Mouse (Mus musculus): ENCODE data around the gene Prss32. TPM values are rescaled to one million over a fixed set of nuclear protein-coding genes. Genes with fewer than 3 reads are reported as not detected.
A peak's percentile ranks its signal among the peaks of the same experiment; 100 is the strongest.

Gene Prss32
- polyA plus RNA-seq, 1 experiment, result not detected

DNA sequence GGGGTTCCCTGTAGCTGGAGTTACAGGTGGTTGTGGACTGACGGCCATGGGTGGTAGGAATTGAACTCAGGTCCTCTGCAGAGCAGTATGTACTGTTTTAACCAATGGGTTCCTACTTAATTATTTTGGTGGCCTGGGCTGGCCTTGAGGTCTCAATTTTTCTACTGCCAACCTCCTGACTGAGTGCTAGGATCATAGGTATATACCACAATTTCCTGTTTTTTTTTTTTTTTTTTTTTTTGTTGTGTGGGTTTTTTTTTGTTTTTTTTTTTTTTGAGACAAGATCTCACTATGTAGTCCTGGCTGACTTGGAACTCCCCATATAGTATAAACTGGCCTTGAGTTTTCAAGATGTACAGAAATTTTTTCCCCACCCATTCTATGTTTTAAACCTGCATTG, 12.5 kb upstream of the Prss32 start:
- H3K4me3 ChIP-seq (ENCODE audit: insufficient read depth, low read length), result no peak overlapping the region

DNA sequence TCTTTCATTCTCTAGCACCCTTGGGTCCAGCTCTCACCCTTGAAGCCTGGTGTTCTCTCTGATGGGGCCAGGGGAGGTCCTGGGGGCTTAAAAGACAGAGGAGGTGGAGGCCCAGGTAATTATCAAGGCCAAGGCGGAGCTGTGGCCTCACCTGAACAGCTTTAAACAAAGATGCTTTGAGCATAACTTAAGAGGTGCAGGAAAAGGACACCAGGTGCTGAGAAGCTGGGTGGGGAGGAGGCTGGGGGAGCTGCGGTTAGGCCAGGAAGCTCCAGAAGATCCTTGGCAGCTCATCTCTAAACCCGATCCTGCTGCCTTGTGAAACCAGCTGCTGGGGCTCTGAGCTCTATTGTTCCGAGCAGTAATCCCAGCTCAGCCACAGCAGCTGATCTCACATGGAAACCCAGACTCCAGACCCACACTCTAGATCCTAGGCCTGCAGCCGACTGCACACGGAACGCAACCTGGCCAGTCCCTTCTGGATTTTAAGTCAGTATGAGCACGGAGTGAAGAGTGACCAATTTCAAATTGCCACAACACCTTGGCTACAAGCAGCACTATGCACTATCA, 7.6 kb upstream of the Prss32 start, which contains the start of gene Prss33:
TSS of gene Prss33 (minus strand) at position 51 of the 570 bp plus-strand sequence.
- H3K4me3 ChIP-seq (ENCODE audit: insufficient read depth, low read length), result no peak within 1 kb of the TSS
- TF ChIP-seq POLR2A (IDR thresholded peaks at IDR 0.05; ENCODE audit: low read depth, low read length) (no peak), CTCF (IDR thresholded peaks at IDR 0.05; ENCODE audit: borderline replicate concordance, insufficient read depth, low read length) (no peak)
- no peaks in the 10 kb centered on the region for H3K4me1 ChIP-seq (ENCODE audit: control insufficient read depth, insufficient read depth, low read length)
- H3K27ac ChIP-seq (ENCODE audit: insufficient read depth, low read length), result no peak within 1 kb of the TSS

More for the DNA sequence above, 12.5 kb upstream of the Prss32 start:
- Histone ChIP-seq H3K27ac (ENCODE audit: insufficient read depth, low read length) (no peak overlapping the region), H3K4me1 (ENCODE audit: control insufficient read depth, insufficient read depth, low read length) (peaks cover 7% of the 10 kb centered on the region)
- TF ChIP-seq POLR2A (IDR thresholded peaks at IDR 0.05; ENCODE audit: low read depth, low read length), result no peak
- no peak for TF ChIP-seq CTCF (IDR thresholded peaks at IDR 0.05; ENCODE audit: borderline replicate concordance, insufficient read depth, low read length)

GRCm38 (mm10) chr17:23841145-23841544, 2.5 kb upstream of the Prss32 start:
- Histone ChIP-seq H3K4me3 (ENCODE audit: insufficient read depth, low read length) (no peak overlapping the region), H3K27ac (ENCODE audit: insufficient read depth, low read length) (no peak overlapping the region), H3K4me1 (ENCODE audit: control insufficient read depth, insufficient read depth, low read length) (no peaks in the 10 kb centered on the region)
- TF ChIP-seq CTCF (IDR thresholded peaks at IDR 0.05; ENCODE audit: borderline replicate concordance, insufficient read depth, low read length) (no peak), POLR2A (IDR thresholded peaks at IDR 0.05; ENCODE audit: low read depth, low read length) (no peak)

DNA sequence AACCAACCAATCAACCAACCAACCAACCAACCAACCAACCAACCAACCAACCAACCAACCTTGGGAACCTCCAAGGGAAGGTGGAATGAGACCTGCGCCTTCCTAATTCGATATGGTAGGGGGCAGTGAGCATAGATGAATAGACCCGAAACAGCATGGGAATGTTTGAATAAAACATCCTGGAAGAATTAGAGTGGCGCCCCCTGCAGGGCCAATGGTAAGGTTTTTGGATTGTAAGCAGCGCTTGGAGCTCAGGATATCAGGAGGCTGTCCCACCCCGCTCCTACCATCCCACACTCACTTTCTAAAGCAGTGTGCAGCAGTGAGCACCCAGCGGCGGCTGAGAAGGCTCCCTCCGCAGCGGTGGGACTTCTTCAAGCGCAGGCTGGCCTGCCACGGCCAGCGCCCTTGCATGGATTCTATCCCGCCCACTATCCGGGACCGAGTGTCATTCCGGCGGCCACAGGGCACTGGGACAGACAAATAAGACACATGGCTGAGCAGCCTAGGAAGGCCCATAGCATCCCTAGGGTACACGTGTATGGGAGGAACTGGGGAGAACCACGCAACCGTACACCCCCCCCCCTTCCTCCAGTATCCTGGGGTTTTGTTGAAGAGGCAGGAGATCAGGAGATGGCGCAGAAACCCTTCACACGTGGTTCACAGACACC, 379 bp upstream of the Prss32 start:
- no peak overlapping the region for H3K4me3 ChIP-seq (ENCODE audit: insufficient read depth, low read length)
- no peaks in the 10 kb centered on the region for H3K4me1 ChIP-seq (ENCODE audit: control insufficient read depth, insufficient read depth, low read length)
- TF ChIP-seq POLR2A (IDR thresholded peaks at IDR 0.05; ENCODE audit: low read depth, low read length) (no peak), CTCF (IDR thresholded peaks at IDR 0.05; ENCODE audit: borderline replicate concordance, insufficient read depth, low read length) (no peak)
- no peak overlapping the region for H3K27ac ChIP-seq (ENCODE audit: insufficient read depth, low read length)

- Histone ChIP-seq H3K4me3 (ENCODE audit: insufficient read depth, low read length) (no peak overlapping the region), H3K4me1 (ENCODE audit: control insufficient read depth, insufficient read depth, low read length) (no peaks in the 10 kb centered on the region), H3K27ac (ENCODE audit: insufficient read depth, low read length) (no peak overlapping the region)
- TF ChIP-seq CTCF (IDR thresholded peaks at IDR 0.05; ENCODE audit: borderline replicate concordance, insufficient read depth, low read length) (no peak), POLR2A (IDR thresholded peaks at IDR 0.05; ENCODE audit: low read depth, low read length) (no peak)
These were observed 6.4 kb downstream of the Prss32 start for GRCm38 (mm10) chr17:23850028-23850427.

DNA sequence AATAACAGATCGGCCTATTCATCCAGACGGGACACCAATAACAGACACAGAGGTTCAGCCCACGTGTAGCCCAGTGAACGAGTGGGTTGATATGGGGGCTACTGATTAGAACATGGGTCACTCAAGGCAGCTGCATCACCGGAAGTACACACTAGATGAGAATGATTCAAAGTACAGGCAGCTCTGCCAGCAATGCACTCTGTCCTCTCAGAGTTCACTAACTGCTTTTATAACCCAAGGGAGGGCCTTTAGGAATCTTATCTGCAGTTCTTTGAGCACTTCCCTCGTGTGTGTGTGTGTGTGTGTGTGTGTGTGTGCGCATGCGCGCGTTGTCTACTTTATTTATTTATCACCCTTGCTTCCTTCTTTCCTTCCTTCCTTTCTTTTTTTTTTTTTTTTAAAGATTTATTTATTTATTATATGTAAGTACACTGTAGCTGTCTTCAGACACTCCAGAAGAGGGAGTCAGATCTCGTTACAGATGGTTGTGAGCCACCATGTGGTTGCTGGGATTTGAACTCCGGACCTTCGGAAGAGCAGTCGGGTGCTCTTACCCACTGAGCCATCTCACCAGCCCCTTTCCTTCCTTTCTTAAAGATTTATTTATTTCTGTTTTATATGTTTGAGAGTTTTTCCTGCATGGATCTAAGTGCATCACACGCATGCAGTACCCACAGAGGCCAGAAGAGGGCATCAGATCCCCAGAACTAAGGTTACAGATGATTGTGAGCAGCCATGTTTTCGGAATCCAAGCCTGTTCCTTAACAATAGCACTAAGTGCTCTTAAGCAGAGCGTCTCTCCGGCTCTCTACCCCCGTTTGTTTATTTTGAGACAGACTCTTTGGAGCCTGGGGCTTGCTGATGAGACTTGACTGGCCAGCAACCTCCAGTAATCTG, 7.4 kb downstream of the Prss32 start:
- no peak for TF ChIP-seq POLR2A (IDR thresholded peaks at IDR 0.05; ENCODE audit: low read depth, low read length)
- TF ChIP-seq CTCF (IDR thresholded peaks at IDR 0.05; ENCODE audit: borderline replicate concordance, insufficient read depth, low read length), result peak; percentile 32; the same call in 1 of the 2 replicates
- Histone ChIP-seq H3K4me3 (ENCODE audit: insufficient read depth, low read length) (no peak overlapping the region), H3K27ac (ENCODE audit: insufficient read depth, low read length) (no peak overlapping the region), H3K4me1 (ENCODE audit: control insufficient read depth, insufficient read depth, low read length) (no peaks in the 10 kb centered on the region)

DNA sequence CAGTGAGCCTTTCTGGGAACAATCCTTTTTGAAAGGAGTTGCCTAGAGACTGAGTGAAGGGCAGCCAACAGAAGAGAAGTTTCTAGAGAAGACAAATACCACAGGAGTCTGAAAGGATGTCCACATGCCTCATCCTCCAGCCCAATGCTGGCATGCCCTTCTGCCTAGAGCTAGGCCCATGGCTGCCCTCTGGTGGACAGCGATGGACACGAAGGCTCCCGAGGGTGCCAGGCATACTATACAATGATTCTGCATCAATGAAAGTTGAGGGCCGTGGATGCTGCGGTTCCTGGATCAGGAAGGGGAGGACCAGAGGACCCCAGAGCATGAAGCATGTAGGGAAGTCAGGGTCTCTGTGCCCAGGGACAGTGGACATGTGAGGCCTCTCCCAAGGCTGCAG, 9.6 kb downstream of the Prss32 start:
- Histone ChIP-seq H3K4me3 (ENCODE audit: insufficient read depth, low read length) (no peak overlapping the region), H3K27ac (ENCODE audit: insufficient read depth, low read length) (no peak overlapping the region), H3K4me1 (ENCODE audit: control insufficient read depth, insufficient read depth, low read length) (no peaks in the 10 kb centered on the region)
- TF ChIP-seq POLR2A (IDR thresholded peaks at IDR 0.05; ENCODE audit: low read depth, low read length) (no peak), CTCF (IDR thresholded peaks at IDR 0.05; ENCODE audit: borderline replicate concordance, insufficient read depth, low read length) (peak; percentile 89; the same call in 1 of the 2 replicates)

GRCm38 (mm10) chr17:23854229-23854765, 10.6 kb downstream of the Prss32 start:
- H3K4me3 ChIP-seq (ENCODE audit: insufficient read depth, low read length), result no peak overlapping the region
- no peak overlapping the region for H3K27ac ChIP-seq (ENCODE audit: insufficient read depth, low read length)
- TF ChIP-seq CTCF (IDR thresholded peaks at IDR 0.05; ENCODE audit: borderline replicate concordance, insufficient read depth, low read length), result no peak
- TF ChIP-seq POLR2A (IDR thresholded peaks at IDR 0.05; ENCODE audit: low read depth, low read length), result no peak
- no peaks in the 10 kb centered on the region for H3K4me1 ChIP-seq (ENCODE audit: control insufficient read depth, insufficient read depth, low read length)

DNA sequence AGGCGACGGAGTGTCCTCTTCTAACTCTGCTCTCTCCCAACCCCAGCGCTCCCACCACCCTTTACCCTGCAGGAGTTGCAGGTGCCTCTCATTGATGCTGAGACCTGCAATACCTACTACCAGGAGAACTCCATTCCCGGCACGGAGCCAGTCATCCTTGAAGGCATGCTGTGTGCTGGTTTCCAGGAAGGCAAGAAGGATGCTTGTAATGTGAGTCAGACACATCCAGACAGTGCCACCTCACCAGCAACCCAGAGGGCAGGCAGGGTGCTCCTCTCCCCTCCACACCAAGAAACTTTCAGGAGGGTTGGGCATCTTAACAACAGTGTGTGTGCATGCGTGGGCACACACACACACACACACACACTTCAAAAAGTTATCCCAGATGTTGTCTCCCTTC, 13.5 kb downstream of the Prss32 start:
- no peak overlapping the region for H3K4me3 ChIP-seq (ENCODE audit: insufficient read depth, low read length)
- H3K4me1 ChIP-seq (ENCODE audit: control insufficient read depth, insufficient read depth, low read length), result no peaks in the 10 kb centered on the region
- no peak overlapping the region for H3K27ac ChIP-seq (ENCODE audit: insufficient read depth, low read length)
- TF ChIP-seq POLR2A (IDR thresholded peaks at IDR 0.05; ENCODE audit: low read depth, low read length) (no peak), CTCF (IDR thresholded peaks at IDR 0.05; ENCODE audit: borderline replicate concordance, insufficient read depth, low read length) (no peak)

Data from embryonic fibroblast, embryonic 13.5 days (primary cell).